Mouse (Mus musculus) lung, adult 2 months (tissue): ENCODE measurements at regions not wholly inside any gene's neighbourhood (a gene's known extent, or its start where the extent isn't known, plus 50 kb on each side); places are given as distances from the start of the nearest gene placed in this dataset.

Experiments
- CTCF ChIP-seq: fragments of 200-500 bp; IDR thresholded peaks from 2 replicates; pipeline ENCODE4 v1.5.1; 2011; ENCODE audit warnings: mild to moderate bottlenecking, low read length, control low read depth; ENCODE audit not compliant: insufficient read depth
- POLR2A ChIP-seq: fragments of 200-500 bp; IDR thresholded peaks from 2 replicates; pipeline ENCODE4 v1.6.1; 2011; ENCODE audit warnings: low read depth, mild to moderate bottlenecking, control low read depth, low read length, borderline replicate concordance; ENCODE audit errors: extremely low read depth

DNA sequence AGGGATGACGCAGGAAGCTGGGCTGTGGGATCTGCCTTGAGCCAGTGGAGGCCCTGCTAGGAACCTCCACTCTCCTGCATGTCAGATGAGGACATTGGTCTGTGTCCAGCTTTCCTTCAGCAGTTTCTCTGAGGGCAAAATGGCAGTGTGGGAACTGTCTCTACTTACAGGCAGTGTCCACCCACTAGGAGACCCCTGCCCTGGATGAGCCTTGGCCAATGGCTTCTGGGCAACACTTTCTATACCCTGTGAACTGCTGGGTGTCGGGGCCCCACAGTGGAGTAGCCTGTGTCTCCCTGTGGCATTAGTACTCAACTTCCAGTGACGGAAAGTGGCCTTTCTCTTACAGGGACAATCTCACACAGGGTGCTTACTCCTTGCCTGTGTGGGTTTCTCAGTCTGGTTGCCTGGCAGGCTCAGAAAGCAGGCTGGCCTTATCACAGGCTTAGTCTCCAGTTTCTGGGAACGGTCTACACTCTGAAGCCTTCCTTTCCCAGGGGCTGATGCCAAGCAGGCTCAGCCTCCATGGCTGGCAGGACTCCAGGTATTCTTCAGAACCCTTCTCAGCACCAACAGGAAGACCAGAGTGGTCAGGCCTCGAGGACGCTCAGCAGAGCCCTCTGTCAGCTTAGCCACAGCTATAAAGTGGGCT, 378.8 kb downstream of the Rps24 start:
- TF ChIP-seq CTCF: no peak
- no peak for TF ChIP-seq POLR2A
